Mouse (Mus musculus): ENCODE results near the gene Hoga1.

Hoga1 gene

GRCm38 (mm10) chr19:42118596-42118995 is 73.2 kb downstream of the Hoga1 start:
- no peak for DNase-seq (ENCODE audit: low read depth, low spot score)

GRCm38 (mm10) chr19:42120451-42120850 is 75.0 kb downstream of the Hoga1 start:
- no peak for DNase-seq (ENCODE audit: low read depth, low spot score)

Measured in forelimb bud, embryonic 11.5 days (tissue).